Mouse (Mus musculus): ENCODE results near the gene Zcrb1. TPM values are rescaled to one million over a fixed set of nuclear protein-coding genes. Genes with fewer than 3 reads are reported as not detected.
A peak's percentile ranks its signal among the peaks of the same experiment; 100 is the strongest.

Zcrb1 gene
- polyA plus RNA-seq, 1 experiment: 25.7 TPM

DNA sequence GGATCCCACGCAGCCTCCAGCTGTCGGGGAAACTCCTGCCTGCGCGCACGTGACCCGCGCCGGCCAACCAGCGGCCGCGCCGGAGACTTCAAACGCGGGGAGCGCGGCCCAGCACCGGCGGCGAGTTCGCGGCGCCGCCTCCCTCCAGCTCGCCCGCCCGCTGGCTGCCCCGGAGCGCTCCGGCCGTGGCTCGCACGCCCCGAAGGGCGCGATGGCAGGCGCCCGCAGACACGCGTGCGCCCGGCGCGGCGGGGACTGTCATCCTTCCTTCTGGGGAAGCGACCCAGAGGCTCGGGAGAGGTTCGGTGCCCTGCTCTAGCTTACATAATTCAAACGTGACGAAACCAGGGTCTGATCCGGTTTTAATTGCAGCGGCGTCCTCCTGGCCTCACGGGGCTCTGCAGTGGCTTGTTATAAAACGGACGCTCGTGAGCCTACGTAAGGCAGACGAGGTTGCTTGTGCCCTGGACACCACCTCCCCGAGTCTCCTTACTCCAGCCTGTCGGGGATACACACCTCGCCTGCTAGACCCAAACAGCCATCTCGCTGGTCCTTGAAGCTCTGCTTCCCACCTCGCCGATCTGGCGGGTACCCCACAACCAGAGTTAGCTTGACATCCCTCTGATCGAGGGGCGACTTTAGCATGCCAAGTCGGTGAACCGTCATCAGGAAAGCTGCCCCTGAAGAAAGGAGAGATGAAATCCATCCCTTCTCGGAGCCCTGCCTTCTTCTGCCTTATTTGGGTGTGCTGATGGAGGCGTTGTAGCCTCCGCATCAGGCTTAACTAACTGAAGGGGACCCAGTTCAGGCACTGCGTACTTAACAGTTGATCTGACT, 61.0 kb downstream of the Zcrb1 start, which contains the start of gene Yaf2:
Gene Yaf2 (minus strand): TSS at position 11 of the 837 bp plus-strand sequence.
- Histone ChIP-seq H3K9me3 (ENCODE audit: control insufficient read depth, low read length) (peaks cover 6% of the 10 kb centered on the region), H3K4me3 (replicated peaks) (peak within 1 kb of the TSS; percentile 87), H3K36me3 (ENCODE audit: control insufficient read depth) (peaks cover 16% of the 10 kb centered on the region), H3K27me3 (ENCODE audit: control insufficient read depth) (peaks cover 16% of the 10 kb centered on the region), H3K4me1 (ENCODE audit: control insufficient read depth) (peaks cover 36% of the 10 kb centered on the region)
- TF ChIP-seq TAL1 (IDR thresholded peaks at IDR 0.05; ENCODE audit: low read length): no peak
- TF ChIP-seq GATA1 (IDR thresholded peaks at IDR 0.05; ENCODE audit: low read length): no peak

DNA sequence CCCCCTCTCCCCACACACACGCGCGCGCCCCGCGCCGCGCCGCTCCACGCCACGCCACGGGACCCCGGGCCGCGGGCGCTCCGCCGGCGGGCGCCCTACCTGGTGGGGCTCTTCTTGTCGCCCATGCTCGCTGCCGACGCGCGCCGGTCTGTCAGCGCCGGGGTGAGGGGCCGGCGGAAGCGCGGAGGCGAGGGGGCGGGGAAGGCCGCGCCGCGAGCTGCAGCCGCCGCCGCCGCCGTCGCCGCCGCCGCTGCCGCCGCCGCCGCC, 61.5 kb downstream of the Zcrb1 start:
- peaks cover 6% of the 10 kb centered on the region for H3K9me3 ChIP-seq (ENCODE audit: control insufficient read depth, low read length)
- peaks cover 36% of the 10 kb centered on the region for H3K4me1 ChIP-seq (ENCODE audit: control insufficient read depth)
- peaks cover 16% of the 10 kb centered on the region for H3K27me3 ChIP-seq (ENCODE audit: control insufficient read depth)
- H3K4me3 ChIP-seq (replicated peaks): peak overlapping the region; percentile 87
- TF ChIP-seq GATA1 (IDR thresholded peaks at IDR 0.05; ENCODE audit: low read length) (no peak), TAL1 (IDR thresholded peaks at IDR 0.05; ENCODE audit: low read length) (no peak)
- H3K36me3 ChIP-seq (ENCODE audit: control insufficient read depth): peaks cover 19% of the 10 kb centered on the region

Other genes with a start within 250 kb of the Zcrb1 start
- gene Gxylt1, start 123.2 kb downstream of the Zcrb1 start, polyA plus RNA-seq (2012): 0.05 and 0.09 TPM in 2 replicates
- gene Yaf2, start 61.4 kb downstream of the Zcrb1 start, polyA plus RNA-seq (2012): 3.5 and 3.7 TPM in 2 replicates
- gene Pphln1, start within 50 bp of the Zcrb1 start, polyA plus RNA-seq (2012): 0.20 and 0.42 TPM in 2 replicates
- gene Prickle1, start 197.6 kb upstream of the Zcrb1 start, polyA plus RNA-seq (2012): 0.02 and 0.03 TPM in 2 replicates

All from erythroblast, embryonic 14.5 days (primary cell).